Mouse (Mus musculus) intestine, postnatal 0 days (tissue): ENCODE results near the gene Zdhhc1. TPM values are rescaled to one million over a fixed set of nuclear protein-coding genes. Genes with fewer than 3 reads are reported as not detected.

Source experiments
- ATAC-seq: fragments of 200-750 bp; cut with Nextera tagmentation; 2 replicates; pipeline ENCODE4 v1.8.0; 2017; ENCODE audit warnings: mild to moderate bottlenecking, moderate TSS enrichment, moderate library complexity
- H3K27ac ChIP-seq: fragments of 300-500 bp; sonication (generic); 2 replicates; pipeline ENCODE4 v1.5.1; 2014; ENCODE audit warnings: mild to moderate bottlenecking, low read depth, low read length, moderate library complexity
- H3K27me3 ChIP-seq: fragments of 300-500 bp; sonication (generic); replicated peaks from 2 replicates; pipeline ENCODE4 v1.6.1; 2014; ENCODE audit warnings: low read length, mixed read lengths; ENCODE audit not compliant: control insufficient read depth, insufficient read depth
- H3K36me3 ChIP-seq: fragments of 300-500 bp; sonication (generic); 2 replicates; pipeline ENCODE4 v1.6.1; 2014; ENCODE audit warnings: mild to moderate bottlenecking, moderate library complexity; ENCODE audit not compliant: control insufficient read depth, insufficient read depth
- H3K4me1 ChIP-seq: fragments of 300-500 bp; sonication (generic); replicated peaks from 2 replicates; pipeline ENCODE4 v1.6.1; 2014; ENCODE audit warnings: antibody characterized with exemption, low read length, mixed read lengths; ENCODE audit not compliant: control insufficient read depth, insufficient read depth
- H3K4me2 ChIP-seq: fragments of 300-500 bp; sonication (generic); replicated peaks from 2 replicates; pipeline ENCODE4 v1.6.1; 2014; ENCODE audit warnings: low read depth, mild to moderate bottlenecking, moderate library complexity
- H3K4me3 ChIP-seq: fragments of 300-500 bp; sonication (generic); 2 replicates; pipeline ENCODE4 v1.5.1; 2014; ENCODE audit warnings: low read depth, low read length
- H3K9ac ChIP-seq: fragments of 300-500 bp; sonication (generic); 2 replicates; pipeline ENCODE4 v1.6.1; 2014; ENCODE audit warnings: mild to moderate bottlenecking, low read depth, low read length
- H3K9me3 ChIP-seq: fragments of 300-500 bp; sonication (generic); 2 replicates; pipeline ENCODE4 v1.6.1; 2016; ENCODE audit warnings: mixed run types; ENCODE audit not compliant: control insufficient read depth
- CTCF ChIP-seq: sonication (generic); IDR thresholded peaks from 2 replicates; pipeline ENCODE4 v1.5.1; 2016; ENCODE audit warnings: low read depth, mild to moderate bottlenecking, control low read depth, antibody characterized with exemption, moderate library complexity
- WGBS: fragments of 180-500 bp; shearing (Covaris S2); extraction: QIAGEN DNeasy Blood & Tissue Kit; methylation state at CpG from one replicate; pipeline ENCODE4 v1.1.7; 2014; 5-methylcytosine and 5-hydroxymethylcytosine counted together
- polyA plus RNA-seq: library from polyadenylated mRNA; unstranded; fragments of >200 nt; fragmentation: Nextera tagmentation; extraction: Ambion mirVana; gene quantifications from 2 replicates; pipeline ENCODE4 v1.2.1, GENCODE M21; 2015

Gene Zdhhc1
- polyA plus RNA-seq, 1 experiment from 2014 or later: 7.1 TPM

DNA sequence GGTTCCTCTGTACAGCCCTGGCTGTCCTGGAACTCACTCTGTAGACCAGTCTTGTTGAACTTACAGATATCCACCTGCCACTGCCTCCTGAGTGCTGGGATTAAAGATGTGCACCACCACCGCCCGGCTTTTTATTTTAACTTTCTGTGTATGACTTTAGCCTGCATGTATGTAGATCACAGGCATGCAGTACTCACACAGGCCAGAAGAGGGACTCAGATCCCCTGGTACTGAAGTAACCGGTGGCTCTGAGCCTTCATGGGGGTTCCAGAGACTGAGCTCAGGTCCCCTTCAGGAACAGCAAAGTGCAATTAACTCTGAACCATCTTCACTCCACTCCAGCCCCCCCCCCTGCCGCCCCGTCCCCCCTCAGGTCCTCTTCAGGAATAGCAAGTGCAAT lies 57.8 kb downstream of the Zdhhc1 start:
- peak; percentile 63 for TF ChIP-seq CTCF
- no peaks in the 10 kb centered on the region for H3K4me1 ChIP-seq
- no peak overlapping the region for H3K4me3 ChIP-seq
- H3K9ac ChIP-seq: no peak overlapping the region
- no peak overlapping the region for H3K27ac ChIP-seq
- 49% methylated on average over 5 of the region's 5 CpGs for WGBS
- no peaks in the 10 kb centered on the region for H3K9me3 ChIP-seq
- ATAC-seq: no peak
- no peak overlapping the region for H3K4me2 ChIP-seq
- no peaks in the 10 kb centered on the region; the same call in 1 of the 2 replicates for H3K27me3 ChIP-seq
- H3K36me3 ChIP-seq: no peaks in the 10 kb centered on the region

DNA sequence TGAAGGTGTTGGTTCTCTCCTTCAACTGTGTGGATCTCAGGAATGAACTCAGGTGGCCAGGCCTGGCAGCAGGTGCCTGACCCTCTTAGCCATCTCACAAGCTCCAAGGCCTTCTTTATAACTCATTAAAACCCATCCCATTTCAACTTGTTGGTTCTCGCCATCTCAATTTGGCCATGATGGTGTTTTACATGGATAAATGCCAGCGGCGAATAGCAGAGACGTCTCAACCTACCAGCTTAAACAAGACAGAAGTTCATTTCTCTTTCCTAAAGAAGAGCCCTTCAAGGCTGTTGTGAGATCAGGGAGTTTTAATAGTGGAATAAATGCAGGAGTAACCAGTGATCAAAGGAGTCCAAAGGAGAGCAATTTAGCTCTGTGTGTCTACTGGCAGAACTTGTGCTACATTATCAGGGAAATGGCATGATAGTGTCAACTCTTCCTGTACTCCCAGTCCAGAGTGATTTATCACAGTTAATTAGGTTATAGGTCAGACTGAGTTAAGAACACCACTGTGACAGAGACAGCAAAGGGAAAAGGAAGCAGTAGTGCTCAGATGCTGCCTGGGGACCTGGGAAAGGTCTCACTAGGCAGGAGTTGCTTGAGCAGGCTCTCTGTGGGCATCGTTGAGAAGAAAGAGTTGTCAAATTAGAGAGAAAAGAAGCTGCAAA lies 59.5 kb downstream of the Zdhhc1 start:
- H3K27ac ChIP-seq: no peak overlapping the region
- H3K4me1 ChIP-seq: no peaks in the 10 kb centered on the region
- no peaks in the 10 kb centered on the region for H3K36me3 ChIP-seq
- no peaks in the 10 kb centered on the region for H3K27me3 ChIP-seq
- H3K9me3 ChIP-seq: no peaks in the 10 kb centered on the region
- 78% methylated on average over 5 of the region's 5 CpGs for WGBS
- H3K4me2 ChIP-seq: no peak overlapping the region
- H3K4me3 ChIP-seq: no peak overlapping the region
- peak; percentile 66 for ATAC-seq
- no peak overlapping the region for H3K9ac ChIP-seq
- TF ChIP-seq CTCF: no peak

DNA sequence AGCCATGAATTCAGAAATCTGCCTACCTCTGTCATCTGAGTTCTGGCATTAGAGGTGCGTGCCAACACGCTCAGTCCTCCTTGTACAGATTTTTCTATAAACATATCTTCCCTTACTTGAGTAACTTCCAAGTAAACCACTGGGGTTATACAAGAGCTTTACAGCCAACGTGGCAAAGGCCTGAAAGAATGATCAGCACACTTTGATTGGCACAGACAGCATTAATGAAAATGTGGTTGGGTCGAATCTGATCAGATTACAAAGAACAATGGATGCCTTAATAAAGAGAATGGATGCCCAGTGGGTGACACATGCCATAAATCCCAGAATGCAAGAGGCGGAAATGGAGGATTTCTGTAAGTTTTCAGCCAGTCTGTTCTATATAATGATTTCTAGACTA lies 60.5 kb downstream of the Zdhhc1 start:
- Histone ChIP-seq H3K4me3 (no peak overlapping the region), H3K27me3 (no peaks in the 10 kb centered on the region), H3K9me3 (no peaks in the 10 kb centered on the region), H3K4me1 (no peaks in the 10 kb centered on the region), H3K4me2 (no peak overlapping the region), H3K27ac (no peak overlapping the region), H3K9ac (no peak overlapping the region), H3K36me3 (no peaks in the 10 kb centered on the region)
- no peak for TF ChIP-seq CTCF
- no peak for ATAC-seq
- WGBS: 70% methylated on average over 5 of the region's 5 CpGs

DNA sequence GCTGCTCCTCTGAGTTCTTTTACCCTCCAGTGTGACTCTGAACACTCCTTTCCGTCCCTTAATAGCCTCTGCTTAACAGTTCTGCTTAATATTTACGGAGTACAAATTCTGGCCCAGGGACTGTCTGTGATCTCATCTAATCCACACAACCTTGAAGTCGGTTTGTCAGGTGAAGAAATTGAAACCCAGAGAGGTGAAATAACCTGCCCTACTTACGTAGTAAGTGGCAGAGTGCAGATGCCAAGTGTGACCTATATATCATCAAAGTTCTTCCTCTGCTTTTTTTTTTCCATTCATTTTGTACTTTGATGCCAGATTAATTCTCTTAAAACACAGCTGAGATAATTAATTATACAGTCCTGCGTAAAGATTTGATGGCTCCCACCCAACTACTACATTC lies 62.6 kb downstream of the Zdhhc1 start:
- H3K27me3 ChIP-seq: no peaks in the 10 kb centered on the region
- no peak for TF ChIP-seq CTCF

DNA sequence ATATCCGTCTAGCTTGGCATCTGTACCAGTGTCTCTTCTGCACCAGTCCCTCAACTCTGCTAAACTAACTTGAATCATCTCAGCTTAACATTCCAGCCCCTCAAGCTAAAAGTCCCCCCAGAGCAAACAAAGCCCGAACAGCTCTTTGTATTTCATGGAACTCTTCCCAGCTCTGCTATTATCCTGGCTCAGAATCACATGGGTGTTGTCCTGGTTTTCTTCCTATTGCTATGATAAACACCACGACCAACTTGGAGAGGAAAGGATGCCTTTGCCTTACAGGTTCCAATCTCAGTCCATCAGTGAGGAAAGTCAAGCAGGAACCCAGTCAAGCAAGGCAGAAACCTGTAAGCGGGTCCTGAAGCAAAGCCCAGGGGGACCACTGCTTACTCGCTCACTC lies 63.2 kb downstream of the Zdhhc1 start:
- no peak for ATAC-seq
- TF ChIP-seq CTCF: no peak

More for the DNA sequence above, 62.6 kb downstream of the Zdhhc1 start:
- Histone ChIP-seq H3K9ac (no peak overlapping the region), H3K27ac (no peak overlapping the region), H3K4me3 (no peak overlapping the region), H3K4me1 (no peaks in the 10 kb centered on the region), H3K9me3 (no peaks in the 10 kb centered on the region), H3K4me2 (no peak overlapping the region), H3K36me3 (no peaks in the 10 kb centered on the region)
- ATAC-seq: no peak
- 60% methylated on average over 5 of the region's 5 CpGs for WGBS

DNA sequence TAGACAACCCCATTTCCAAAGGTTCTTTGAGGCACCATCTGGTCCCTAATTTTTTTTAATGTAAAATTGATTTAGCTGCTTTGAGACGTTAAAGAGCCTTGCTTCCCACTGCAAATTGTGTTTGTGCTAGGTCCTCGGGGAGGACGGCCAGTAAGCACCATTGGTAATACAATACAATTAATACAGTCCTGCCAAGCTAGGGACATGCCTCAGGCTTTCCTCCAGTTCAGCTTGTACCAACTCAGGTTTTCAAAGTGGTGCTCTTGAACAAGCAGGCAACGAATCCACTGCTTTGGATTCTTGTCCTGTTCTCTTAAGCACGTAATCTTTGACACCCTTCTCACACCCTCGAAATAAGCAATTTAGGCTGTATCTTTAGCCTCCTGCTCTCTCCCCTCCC lies 63.7 kb downstream of the Zdhhc1 start:
- no peak for TF ChIP-seq CTCF
- no peaks in the 10 kb centered on the region for H3K36me3 ChIP-seq
- no peak overlapping the region for H3K9ac ChIP-seq
- 67% methylated on average over 6 of the region's 6 CpGs for WGBS
- no peak overlapping the region for H3K4me3 ChIP-seq
- no peaks in the 10 kb centered on the region for H3K27me3 ChIP-seq
- no peaks in the 10 kb centered on the region for H3K4me1 ChIP-seq
- no peak for ATAC-seq
- no peaks in the 10 kb centered on the region for H3K9me3 ChIP-seq
- H3K4me2 ChIP-seq: no peak overlapping the region
- H3K27ac ChIP-seq: no peak overlapping the region

More for the DNA sequence above, 63.2 kb downstream of the Zdhhc1 start:
- 49% methylated on average over 5 of the region's 5 CpGs for WGBS
- Histone ChIP-seq H3K27ac (no peak overlapping the region), H3K27me3 (no peaks in the 10 kb centered on the region), H3K36me3 (no peaks in the 10 kb centered on the region), H3K4me1 (no peaks in the 10 kb centered on the region), H3K4me2 (no peak overlapping the region), H3K9ac (no peak overlapping the region), H3K9me3 (no peaks in the 10 kb centered on the region), H3K4me3 (no peak overlapping the region)
